8 mouse cellular contexts compared by ENCODE assay signal in genomic region chr8:11942892-11943332, GRCm38 (mm10).
DNase-seq lines count a peak whose midpoint lies in the region; ATAC-seq and TF ChIP-seq lines count a peak whose summit lies in the region.

No protein-coding gene starts in this region.

- no peak overlapping the region for H3K4me3 ChIP-seq in thymus, adult 2 months (ENCODE audit: control insufficient read depth, insufficient read depth, low read length)
- no peak overlapping the region for H3K4me3 ChIP-seq in heart, embryonic 12.5 days
- H3K4me3 ChIP-seq in kidney, embryonic 16.5 days (ENCODE audit: low read length): no peak overlapping the region

- 0 out of 2 replicates have a peak, but pooled peaks have one; percentile 36 for ATAC-seq in heart, embryonic 12.5 days (ENCODE audit: insufficient number of reproducible peaks, low FRiP score)
- ATAC-seq in kidney, embryonic 16.5 days (ENCODE audit: low FRiP score, low TSS enrichment): peak; percentile 80

- H3K27ac ChIP-seq in thymus, adult 2 months (ENCODE audit: control insufficient read depth, insufficient read depth, low read length): no peak overlapping the region
- H3K27ac ChIP-seq in heart, embryonic 12.5 days (ENCODE audit: poor library complexity, severe bottlenecking): no peak overlapping the region
- H3K27ac ChIP-seq in kidney, embryonic 16.5 days (ENCODE audit: low read length): no peak overlapping the region

- H3K4me1 ChIP-seq in thymus, adult 2 months (replicated peaks; ENCODE audit: control insufficient read depth, insufficient read depth, low read length): no peaks in the 10 kb centered on the region
- no peaks in the 10 kb centered on the region for H3K4me1 ChIP-seq in heart, embryonic 12.5 days (replicated peaks)
- no peaks in the 10 kb centered on the region for H3K4me1 ChIP-seq in kidney, embryonic 16.5 days (ENCODE audit: insufficient read depth, low read length)

- no peak overlapping the region for H3K9ac ChIP-seq in heart, embryonic 12.5 days
- H3K9ac ChIP-seq in kidney, embryonic 16.5 days (replicated peaks; ENCODE audit: low read length): no peak overlapping the region

- H3K4me2 ChIP-seq in heart, embryonic 12.5 days: no peak overlapping the region
- no peak overlapping the region for H3K4me2 ChIP-seq in kidney, embryonic 16.5 days (replicated peaks; ENCODE audit: low read depth, low read length)

- H3K36me3 ChIP-seq in thymus, adult 2 months (ENCODE audit: control insufficient read depth, insufficient read depth, low read length): no peaks in the 10 kb centered on the region
- H3K36me3 ChIP-seq in heart, embryonic 12.5 days: no peaks in the 10 kb centered on the region
- H3K36me3 ChIP-seq in kidney, embryonic 16.5 days (ENCODE audit: insufficient read depth, low read length): no peaks in the 10 kb centered on the region

- TF ChIP-seq CTCF in thymus, adult 2 months (IDR thresholded peaks at IDR 0.05; ENCODE audit: borderline replicate concordance, control insufficient read depth, extremely low read depth, insufficient read depth, low read length, poor library complexity): no peak

- 30% methylated on average over 6 of the region's 6 CpGs for WGBS in thymus, adult 2 months
- WGBS in heart, embryonic 12.5 days: 27% methylated on average over 6 of the region's 6 CpGs
- 33% methylated on average over 6 of the region's 6 CpGs for WGBS in kidney, embryonic 16.5 days

- no peaks in the 10 kb centered on the region for H3K9me3 ChIP-seq in heart, embryonic 12.5 days (replicated peaks)
- H3K9me3 ChIP-seq in kidney, embryonic 16.5 days (ENCODE audit: low read length): no peaks in the 10 kb centered on the region

- no peak for TF ChIP-seq POLR2A in thymus, adult 2 months (IDR thresholded peaks at IDR 0.05; ENCODE audit: control insufficient read depth, extremely low read depth, insufficient read depth, low read length, poor library complexity)

- DNase-seq in thymus, adult 2 months: peak; percentile 32
- no peak for DNase-seq in thymus, adult 18-20 months
- peak; percentile 43 to 57 for DNase-seq in cerebellum, postnatal 36 days
- DNase-seq in liver: peak; percentile 22
- DNase-seq in neural tube, embryonic 10.5 days (ENCODE audit: extremely low spot score, low spot score): peak; percentile 65
- no peak for DNase-seq in T-cell, adult 2 months (ENCODE audit: low spot score)

- H3K27me3 ChIP-seq in thymus, adult 2 months (ENCODE audit: control insufficient read depth, insufficient read depth, low read length): no peaks in the 10 kb centered on the region
- H3K27me3 ChIP-seq in heart, embryonic 12.5 days (replicated peaks): peaks cover 11% of the 10 kb centered on the region
- H3K27me3 ChIP-seq in kidney, embryonic 16.5 days (ENCODE audit: insufficient read depth, low read length): no peaks in the 10 kb centered on the region

Comparison
In these comparisons a context has a peak if more than half of its experiments do, and no peak if none do; other contexts are left out.
1. DNase-seq: peak in thymus, adult 2 months (single experiment), cerebellum, postnatal 36 days (2 of 2), liver (single experiment) and neural tube, embryonic 10.5 days (single experiment); none in thymus, adult 18-20 months (0 of 2) and T-cell, adult 2 months (single experiment).